ENCODE assay signal across 26 mouse cellular contexts in the genomic region with DNA sequence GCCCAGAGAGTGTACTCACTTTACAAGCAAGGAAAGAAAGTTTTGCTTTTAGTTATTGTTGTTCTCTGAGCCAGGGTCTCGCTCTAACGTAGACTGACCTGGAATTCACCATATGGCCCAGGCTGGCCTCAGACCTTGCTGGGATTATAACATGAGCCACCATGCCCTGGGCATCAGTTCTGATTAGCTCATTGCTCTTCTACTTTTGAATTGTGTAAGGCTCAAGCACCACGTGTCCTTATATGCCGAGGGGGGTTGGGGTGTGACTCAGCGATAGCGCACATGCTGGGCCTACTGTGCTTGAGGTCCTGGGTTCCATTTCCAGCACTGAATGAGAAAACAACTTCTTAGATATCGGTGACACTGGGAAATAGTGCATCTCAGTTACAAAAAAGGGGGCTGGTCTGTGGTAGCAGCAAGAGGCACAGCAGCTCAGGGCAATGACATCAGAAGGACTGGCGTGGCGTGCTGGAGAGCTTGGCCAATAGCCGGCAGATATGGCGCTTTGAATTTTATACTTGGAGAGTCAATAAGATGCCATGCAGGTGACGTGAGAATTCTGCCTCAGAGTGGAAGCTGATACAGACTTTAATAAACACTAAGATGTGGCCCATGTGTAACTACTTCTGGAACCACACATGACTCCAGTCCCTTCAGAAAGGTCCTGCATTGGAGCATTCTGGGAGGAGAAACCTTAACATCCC. TPM values are rescaled to one million over a fixed set of nuclear protein-coding genes. Genes with fewer than 3 reads are reported as not detected.
DNase-seq lines count a peak whose midpoint lies in the region; ATAC-seq and TF ChIP-seq lines count a peak whose summit lies in the region.
"Had no signal": no experiment of that assay in that cellular context is flagged by ENCODE, and none has a peak within 500 bp of the region (broad histone marks: within the 10 kb centered on the region; RNA-seq: fewer than 3 reads in every experiment).

No protein-coding gene starts in this region.

- H3K36me3 ChIP-seq in forebrain, embryonic 13.5 days (ENCODE audit: poor library complexity, severe bottlenecking), result peaks cover 13% of the 10 kb centered on the region
- H3K36me3 ChIP-seq in forebrain, embryonic 12.5 days (replicated peaks), result peaks cover 19% of the 10 kb centered on the region
- H3K36me3 ChIP-seq in C2C12 (ENCODE audit: control insufficient read depth, insufficient read depth), result peaks cover 21% of the 10 kb centered on the region
- H3K36me3 ChIP-seq: stomach, embryonic 15.5 days had no signal

- WGBS in forebrain, embryonic 13.5 days, result 82% methylated on average over 12 of the region's 12 CpGs
- 85% methylated on average over 12 of the region's 12 CpGs for whole genome bisulfite sequencing in forebrain, embryonic 12.5 days

- H3K4me1 ChIP-seq in forebrain, embryonic 13.5 days, result peaks cover 59% of the 10 kb centered on the region
- peaks cover 53% of the 10 kb centered on the region for H3K4me1 ChIP-seq in forebrain, embryonic 12.5 days

- H3ac ChIP-seq in C2C12 (ENCODE audit: control insufficient read depth, insufficient read length, low read depth), result no peak overlapping the region

- H3K27ac ChIP-seq in forebrain, embryonic 13.5 days, result 0 out of 2 replicates have a peak overlapping the region, but pooled peaks have one; percentile 11
- H3K27ac ChIP-seq in forebrain, embryonic 12.5 days, result no peak overlapping the region; the same call in 1 of the 2 replicates
- H3K27ac ChIP-seq: embryonic facial prominence, embryonic 13.5 days; heart, adult 2 months; hindbrain, postnatal 0 days; limb, embryonic 13.5 days; liver, embryonic 15.5 days; midbrain, embryonic 15.5 days; stomach, embryonic 15.5 days had no signal

- peak; percentile 80 for DNase-seq in fat pad, adult 2 months (ENCODE audit: extremely low read depth, low read depth, low spot score)
- DNase-seq in retina, postnatal 1 day, result peak; percentile 64
- no peak for DNase-seq in heart, postnatal 10 days
- DNase-seq: cerebellum, adult 11 months; cerebellum, postnatal 10 days; gastrocnemius, postnatal 10 days; heart, adult 2 months; heart, postnatal 4 days; kidney, adult 2 months; kidney, postnatal 10 days; spleen, adult 18-20 months; thymus, adult 2 months had no signal

- H3K4me3 ChIP-seq in forebrain, embryonic 13.5 days, result no peak overlapping the region
- H3K4me3 ChIP-seq in forebrain, embryonic 12.5 days (replicated peaks), result no peak overlapping the region
- H3K4me3 ChIP-seq in C2C12 (ENCODE audit: insufficient read depth, poor library complexity, severe bottlenecking), result no peak overlapping the region
- H3K4me3 ChIP-seq: embryonic facial prominence, embryonic 13.5 days; heart, adult 2 months; limb, embryonic 13.5 days; liver, embryonic 15.5 days; midbrain, embryonic 15.5 days; myocyte; stomach, embryonic 15.5 days had no signal

- no peak overlapping the region for H3K9ac ChIP-seq in forebrain, embryonic 13.5 days
- no peak overlapping the region for H3K9ac ChIP-seq in forebrain, embryonic 12.5 days
- H3K9ac ChIP-seq: embryonic facial prominence, embryonic 13.5 days; limb, embryonic 13.5 days; liver, embryonic 15.5 days; midbrain, embryonic 15.5 days; stomach, embryonic 15.5 days had no signal

- H3K4me2 ChIP-seq in forebrain, embryonic 13.5 days, result no peak overlapping the region
- no peak overlapping the region for H3K4me2 ChIP-seq in forebrain, embryonic 12.5 days
- H3K4me2 ChIP-seq: embryonic facial prominence, embryonic 13.5 days; limb, embryonic 13.5 days; liver, embryonic 15.5 days; midbrain, embryonic 15.5 days; stomach, embryonic 15.5 days had no signal

- intact Hi-C loops in heart, postnatal 10 days (cut with DNase I), result loop anchor here (10.0 kb wide), 1 partner anchor 548 kb away; a partner anchor contains a TSS

- H3K27me3 ChIP-seq in forebrain, embryonic 13.5 days, result no peaks in the 10 kb centered on the region
- H3K27me3 ChIP-seq in forebrain, embryonic 12.5 days, result no peaks in the 10 kb centered on the region
- no peaks in the 10 kb centered on the region for H3K27me3 ChIP-seq in C2C12 (ENCODE audit: control insufficient read depth, insufficient read depth, insufficient read length)
- H3K27me3 ChIP-seq: embryonic facial prominence, embryonic 13.5 days; limb, embryonic 13.5 days; liver, embryonic 15.5 days; midbrain, embryonic 15.5 days; Patski; stomach, embryonic 15.5 days had no signal

- ATAC-seq in forebrain, embryonic 13.5 days, result no peak
- ATAC-seq in forebrain, embryonic 12.5 days (ENCODE audit: low FRiP score), result no peak
- ATAC-seq in activated CD4-positive, CD25-positive, alpha-beta regulatory T cell, adult 4 months, result no peak
- ATAC-seq: hindbrain, postnatal 0 days; lung, postnatal 0 days; midbrain, embryonic 15.5 days; Patski had no signal

- peaks cover 19% of the 10 kb centered on the region for H3K79me3 ChIP-seq in C2C12 (ENCODE audit: low read depth)

- TF ChIP-seq CTCF in C2C12 (IDR thresholded peaks at IDR 0.05; ENCODE audit: control insufficient read depth, insufficient read depth, insufficient read length), result no peak

- peaks cover 33% of the 10 kb centered on the region for H3K79me2 ChIP-seq in C2C12 (ENCODE audit: control insufficient read depth, insufficient read depth)

- H3K9me3 ChIP-seq in forebrain, embryonic 13.5 days (replicated peaks), result no peaks in the 10 kb centered on the region
- no peaks in the 10 kb centered on the region for H3K9me3 ChIP-seq in forebrain, embryonic 12.5 days
- H3K9me3 ChIP-seq: embryonic facial prominence, embryonic 13.5 days; limb, embryonic 13.5 days; liver, embryonic 15.5 days; midbrain, embryonic 15.5 days; stomach, embryonic 15.5 days had no signal

TF ChIP-seq in C2C12, 6 proteins besides CTCF, POLR2A, EP300 and RAD21:
- TF ChIP-seq FOSL1 (IDR thresholded peaks at IDR 0.05; ENCODE audit: insufficient read depth, low read length, poor library complexity, severe bottlenecking) (no peak), MAX (IDR thresholded peaks at IDR 0.05) (no peak), USF1 (IDR thresholded peaks at IDR 0.05; ENCODE audit: low read depth) (peak; percentile 37), MYOG (IDR thresholded peaks at IDR 0.05; ENCODE audit: control insufficient read depth, extremely low read depth, insufficient read length) (no peak)

RNA-seq across cellular contexts. Expression of a gene that starts 7.1 kb away (rescaled TPM):
- polyA plus RNA-seq in forebrain, embryonic 13.5 days (2015; fragmentation: Nextera tagmentation; extraction: Ambion mirVana), result 4.1 and 4.2 TPM in 2 replicates
- polyA plus RNA-seq in forebrain, embryonic 12.5 days (2016; fragmentation: Nextera tagmentation; extraction: Ambion mirVana), result 5.1 and 5.2 TPM in 2 replicates
- polyA plus RNA-seq in C2C12 (2012; fragmentation: generic; extraction: Trizol), result 22.7 TPM
- polyA plus RNA-seq in activated CD4-positive, CD25-positive, alpha-beta regulatory T cell, adult 4 months (2017; shearing (Covaris generic)), result 10 to 100 TPM; 13.2 to 15.8 TPM
- 10 to 100 TPM; 19.5 to 20.0 TPM for total RNA-seq in heart, postnatal 10 days (2021)

RNA-seq across cellular contexts. Expression of a gene that starts 57.6 kb away (rescaled TPM):
- polyA plus RNA-seq in forebrain, embryonic 13.5 days (2015; fragmentation: Nextera tagmentation; extraction: Ambion mirVana), result 4.5 and 5.2 TPM in 2 replicates
- 8.6 and 10.9 TPM in 2 replicates for polyA plus RNA-seq in forebrain, embryonic 12.5 days (2016; fragmentation: Nextera tagmentation; extraction: Ambion mirVana)
- polyA plus RNA-seq in C2C12 (2012; fragmentation: generic; extraction: Trizol), result 0.16 TPM
- polyA plus RNA-seq in activated CD4-positive, CD25-positive, alpha-beta regulatory T cell, adult 4 months (2017; shearing (Covaris generic)), result not detected
- total RNA-seq in heart, postnatal 10 days (2021), result 1 to 10 TPM; 5.3 to 7.2 TPM
- total RNA-seq: megakaryocyte-erythroid progenitor cell, adult 5-6 weeks had no signal

Comparison
In these comparisons a context has a peak if more than half of its experiments do, and no peak if none do; other contexts are left out.
1. DNase-seq: peak in fat pad, adult 2 months (single experiment) and retina, postnatal 1 day (single experiment); none in heart, postnatal 10 days (0 of 2).